Mouse (Mus musculus): ENCODE data around the gene Adamts16. TPM values are rescaled to one million over a fixed set of nuclear protein-coding genes. Genes with fewer than 3 reads are reported as not detected.

Gene Adamts16
- total RNA-seq, 2 experiments from 2014 or later: 5.5 to 5.7 TPM

DNA sequence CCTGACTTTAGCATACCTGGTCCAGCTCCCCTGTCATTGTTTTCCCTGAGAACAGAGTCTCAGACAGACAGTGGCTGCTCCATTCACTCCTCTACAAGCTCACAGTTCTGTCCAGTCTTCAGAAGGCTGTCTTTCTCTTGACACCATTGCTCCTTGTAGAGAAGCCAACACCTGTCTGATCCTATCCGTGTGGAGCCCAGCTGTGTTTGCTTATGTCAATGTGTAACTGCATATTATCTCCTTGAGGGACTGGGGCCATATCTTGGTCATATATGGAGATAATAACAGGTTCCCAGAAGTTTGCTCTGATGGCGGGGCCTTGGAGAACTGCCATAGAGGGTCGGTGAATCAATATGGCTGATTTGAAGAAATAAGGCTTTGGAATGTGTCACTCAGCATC, 115.4 kb downstream of the Adamts16 start:
- Histone ChIP-seq H3K27ac (no peak overlapping the region), H3K4me3 (no peak overlapping the region)
- no peak for DNase-seq (ENCODE audit: extremely low spot score in 1 of 2, low spot score in 2 of 2)
- TF ChIP-seq CTCF (IDR thresholded peaks at IDR 0.05): no peak
- intact Hi-C loops (cut with DNase I): no loop called here

DNA sequence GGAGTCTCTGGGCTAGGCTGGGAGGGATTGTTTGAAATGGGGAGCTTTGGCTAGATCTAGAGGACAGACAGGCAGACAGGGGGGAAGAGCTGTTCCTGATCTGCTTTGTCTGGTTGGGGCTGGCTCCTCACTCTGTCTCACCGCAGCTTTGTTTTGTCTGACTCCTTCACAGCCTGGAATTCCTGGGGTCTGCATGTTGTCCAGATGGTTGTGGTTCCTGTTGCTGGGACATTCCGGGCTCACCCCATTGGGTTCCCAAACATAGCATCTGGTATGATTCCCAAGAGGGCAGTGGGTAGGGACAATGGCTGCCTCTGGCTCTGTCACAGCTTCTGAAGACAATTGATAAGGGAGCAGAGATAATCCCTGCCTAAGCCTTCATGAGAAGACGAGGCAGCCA, 117.0 kb downstream of the Adamts16 start:
- no peak overlapping the region for H3K4me3 ChIP-seq
- no peak for DNase-seq (ENCODE audit: extremely low spot score in 1 of 2, low spot score in 2 of 2)
- TF ChIP-seq CTCF (IDR thresholded peaks at IDR 0.05): no peak
- intact Hi-C loops (cut with DNase I): no loop called here
- no peak overlapping the region for H3K27ac ChIP-seq

DNA sequence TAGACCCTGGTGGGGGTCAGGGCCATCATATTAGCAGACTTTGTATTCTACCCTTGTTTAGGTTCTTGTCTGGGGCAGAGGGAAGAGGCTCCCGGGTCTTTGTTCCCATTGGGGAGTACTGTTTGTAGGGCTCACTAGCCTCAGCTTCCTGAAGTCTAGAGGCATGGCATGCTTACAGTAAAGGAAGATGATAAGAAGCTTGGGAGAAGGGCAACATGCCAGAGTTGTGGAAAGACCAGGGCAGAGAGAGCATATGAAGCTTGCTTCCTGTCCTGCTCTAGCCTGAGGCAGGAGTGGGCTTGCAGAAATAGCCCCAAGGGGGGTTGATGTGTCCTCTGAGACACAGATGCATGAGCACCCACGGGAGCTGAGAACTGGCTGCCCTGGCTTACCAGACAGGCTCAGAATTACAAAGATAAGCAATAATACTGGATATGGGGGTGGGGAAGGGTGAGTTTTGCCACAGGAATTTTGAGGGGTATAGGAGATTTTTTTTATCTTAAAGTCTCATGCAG, 117.4 kb downstream of the Adamts16 start:
- no peak for TF ChIP-seq CTCF (IDR thresholded peaks at IDR 0.05)
- H3K27ac ChIP-seq: no peak overlapping the region
- no peak for DNase-seq (ENCODE audit: extremely low spot score in 1 of 2, low spot score in 2 of 2)
- H3K4me3 ChIP-seq: no peak overlapping the region
- intact Hi-C loops (cut with DNase I): no loop called here

DNA sequence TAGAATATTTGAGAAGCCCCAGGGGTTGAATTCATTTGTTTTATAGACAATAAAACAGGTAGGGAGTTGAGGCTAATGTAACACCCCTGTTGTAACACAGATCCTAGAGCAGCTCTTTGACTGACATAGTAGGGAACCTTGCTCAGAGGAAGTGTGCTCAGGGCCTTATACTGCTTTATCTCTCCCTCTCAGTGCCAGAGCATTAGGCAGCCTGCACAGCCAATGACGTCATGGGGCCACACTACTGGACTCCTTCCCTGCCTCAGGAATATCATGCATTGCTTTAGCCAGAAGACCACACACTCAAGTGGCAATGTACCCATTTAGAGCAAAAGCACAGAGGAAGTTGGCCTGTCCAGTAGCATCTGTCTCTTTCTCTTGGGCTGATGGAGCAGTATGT, 121.6 kb downstream of the Adamts16 start:
- no peak for DNase-seq (ENCODE audit: extremely low spot score in 1 of 2, low spot score in 2 of 2)
- intact Hi-C loops (cut with DNase I): loop anchor here (5.0 kb wide), 1 partner anchor 117 kb away; no protein-coding TSS in a partner anchor
- no peak overlapping the region for H3K27ac ChIP-seq
- no peak for TF ChIP-seq CTCF (IDR thresholded peaks at IDR 0.05)
- no peak overlapping the region for H3K4me3 ChIP-seq

DNA sequence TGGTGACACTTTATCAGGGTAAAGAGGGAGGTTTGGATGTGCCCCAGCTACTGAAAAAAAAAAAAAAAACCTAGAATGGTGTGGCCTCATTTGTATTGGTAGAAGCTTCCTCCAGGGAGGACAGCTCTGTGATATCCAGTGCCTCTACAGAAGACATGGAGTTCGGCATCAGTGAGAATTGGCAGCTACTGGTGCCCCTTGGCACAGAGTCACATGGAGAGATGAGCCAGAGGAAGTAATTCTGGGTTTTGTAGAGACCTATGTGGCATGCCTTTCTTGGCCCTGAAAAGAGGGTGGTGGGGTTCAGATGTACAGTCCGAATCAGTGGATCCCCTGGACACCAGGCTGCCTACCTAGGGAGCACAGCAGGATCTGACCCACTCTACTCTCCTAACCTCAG, 122.8 kb downstream of the Adamts16 start:
- no peak for TF ChIP-seq CTCF (IDR thresholded peaks at IDR 0.05)
- Histone ChIP-seq H3K27ac (no peak overlapping the region), H3K4me3 (no peak overlapping the region)
- no peak for DNase-seq (ENCODE audit: extremely low spot score in 1 of 2, low spot score in 2 of 2)
- intact Hi-C loops (cut with DNase I): loop anchor here (5.0 kb wide), 1 partner anchor 118 kb away; no protein-coding TSS in a partner anchor

DNA sequence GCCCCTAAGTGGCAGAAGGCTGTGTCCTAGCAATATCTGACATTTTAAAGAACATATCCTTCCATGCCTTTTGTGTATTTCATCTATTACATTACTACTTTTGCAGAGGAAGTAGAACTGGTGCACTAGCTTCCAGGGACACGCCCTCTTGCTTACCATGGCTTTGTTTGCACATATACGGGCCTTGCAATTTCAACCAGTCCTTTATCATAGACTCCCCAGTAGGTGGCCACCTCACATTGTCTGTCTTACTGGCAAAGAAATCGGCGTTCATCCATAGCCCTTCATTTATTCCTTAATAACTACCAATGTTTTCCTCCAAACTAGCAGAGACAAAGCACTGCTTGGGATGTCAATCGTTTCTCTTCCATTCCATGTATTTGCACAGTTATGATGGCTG, 125.6 kb downstream of the Adamts16 start:
- Histone ChIP-seq H3K4me3 (no peak overlapping the region), H3K27ac (no peak overlapping the region)
- peak; percentile 18 for TF ChIP-seq CTCF (IDR thresholded peaks at IDR 0.05)
- no peak for DNase-seq (ENCODE audit: extremely low spot score in 1 of 2, low spot score in 2 of 2)
- intact Hi-C loops (cut with DNase I): loop anchor here (5.0 kb wide), 1 partner anchor 121 kb away; no protein-coding TSS in a partner anchor

DNA sequence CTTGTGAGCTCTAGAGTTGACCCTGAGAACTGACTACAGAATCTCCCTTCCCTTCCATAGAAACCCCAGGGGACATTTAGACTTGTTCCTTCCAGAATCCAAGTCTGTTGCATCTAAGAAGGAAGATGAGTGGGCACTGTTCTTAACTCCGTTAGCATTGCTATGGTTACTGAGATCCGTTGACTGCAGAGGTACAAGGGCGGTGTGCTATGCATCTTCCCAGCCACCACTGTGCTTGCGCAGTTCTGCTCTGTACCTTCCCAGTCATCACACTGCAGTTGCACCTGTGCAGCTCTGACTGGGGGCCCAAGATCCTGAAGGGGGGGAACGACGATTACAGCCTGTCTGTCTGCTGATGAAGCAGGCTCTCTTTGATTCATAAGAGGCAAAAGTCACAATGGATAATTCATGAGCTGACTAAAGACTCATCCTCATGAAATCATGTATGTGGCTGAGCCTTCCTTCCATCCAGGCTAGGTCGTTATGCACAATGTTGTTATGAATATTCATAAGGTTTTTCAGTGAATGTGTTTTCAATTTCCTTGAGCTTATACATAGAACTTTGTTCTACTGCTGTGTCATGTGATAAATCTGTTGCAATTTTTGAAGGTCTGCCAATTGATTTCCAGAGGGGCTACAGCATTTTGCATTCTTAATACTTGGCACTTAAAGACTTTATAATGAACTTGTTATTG, 127.4 kb downstream of the Adamts16 start:
- DNase-seq (ENCODE audit: extremely low spot score in 1 of 2, low spot score in 2 of 2): peak; percentile 29 to 51
- TF ChIP-seq CTCF (IDR thresholded peaks at IDR 0.05): no peak
- Histone ChIP-seq H3K4me3 (no peak overlapping the region), H3K27ac (peak overlapping the region; percentile 79)
- intact Hi-C loops (cut with DNase I): loop anchor here (5.0 kb wide), 1 partner anchor 83 kb away; no protein-coding TSS in a partner anchor

DNA sequence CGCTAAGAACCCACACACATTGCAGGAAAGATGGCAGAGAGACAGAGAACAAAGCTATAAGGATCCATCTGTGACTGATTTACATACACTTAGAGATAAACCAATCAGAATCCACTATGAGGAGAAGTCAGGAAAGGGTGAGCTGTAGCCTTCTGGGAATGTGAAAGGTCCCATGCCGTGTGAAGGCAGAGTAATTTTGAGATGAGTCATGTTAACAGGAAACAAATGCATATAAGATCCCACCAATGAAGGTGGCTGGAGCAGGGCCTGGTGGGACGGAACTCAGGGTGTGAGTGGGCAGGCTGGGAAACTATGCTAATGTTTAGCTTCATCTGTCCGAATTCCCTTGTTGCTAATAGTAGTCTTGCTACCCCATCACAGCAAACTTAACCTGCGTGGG, 128.3 kb downstream of the Adamts16 start:
- no peak for TF ChIP-seq CTCF (IDR thresholded peaks at IDR 0.05)
- no peak for DNase-seq (ENCODE audit: extremely low spot score in 1 of 2, low spot score in 2 of 2)
- Histone ChIP-seq H3K27ac (peak overlapping the region; percentile 79), H3K4me3 (no peak overlapping the region)
- intact Hi-C loops (cut with DNase I): loop anchor here (5.0 kb wide), 1 partner anchor 84 kb away; no protein-coding TSS in a partner anchor

DNA sequence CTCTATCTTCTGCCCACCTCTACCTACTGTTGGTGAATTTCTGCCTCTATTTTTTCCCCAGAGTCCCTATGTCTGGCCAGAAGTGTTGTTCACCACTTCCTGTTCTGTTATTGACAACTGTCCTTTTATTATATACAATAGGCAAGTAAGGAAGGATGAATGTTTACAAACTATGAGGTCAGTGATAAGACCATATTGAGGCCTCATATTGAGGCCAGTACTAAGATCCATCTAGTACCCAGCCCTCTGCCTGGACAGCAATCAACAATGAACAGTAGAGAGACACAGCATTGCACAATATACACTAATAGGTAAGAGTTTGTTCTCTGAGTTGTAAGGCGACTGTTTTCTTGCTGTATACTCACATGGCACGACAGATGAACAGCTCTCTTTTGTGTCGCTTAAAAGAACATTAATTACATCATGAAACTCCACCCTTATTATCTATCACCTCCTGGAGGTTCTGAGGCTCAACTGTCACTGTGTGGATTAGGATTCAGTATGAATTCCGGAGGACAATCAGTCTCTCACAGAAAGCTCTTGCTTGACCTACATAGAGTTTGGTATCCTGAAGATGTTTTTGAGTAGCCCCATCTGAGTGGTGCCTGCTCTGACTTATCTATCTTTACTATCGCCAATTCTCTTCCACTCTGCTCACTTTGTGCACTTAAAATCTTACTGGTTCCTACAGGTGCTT, 134.3 kb downstream of the Adamts16 start:
- Histone ChIP-seq H3K4me3 (no peak overlapping the region), H3K27ac (no peak overlapping the region)
- TF ChIP-seq CTCF (IDR thresholded peaks at IDR 0.05): no peak
- no peak for DNase-seq (ENCODE audit: extremely low spot score in 1 of 2, low spot score in 2 of 2)
- intact Hi-C loops (cut with DNase I): no loop called here

DNA sequence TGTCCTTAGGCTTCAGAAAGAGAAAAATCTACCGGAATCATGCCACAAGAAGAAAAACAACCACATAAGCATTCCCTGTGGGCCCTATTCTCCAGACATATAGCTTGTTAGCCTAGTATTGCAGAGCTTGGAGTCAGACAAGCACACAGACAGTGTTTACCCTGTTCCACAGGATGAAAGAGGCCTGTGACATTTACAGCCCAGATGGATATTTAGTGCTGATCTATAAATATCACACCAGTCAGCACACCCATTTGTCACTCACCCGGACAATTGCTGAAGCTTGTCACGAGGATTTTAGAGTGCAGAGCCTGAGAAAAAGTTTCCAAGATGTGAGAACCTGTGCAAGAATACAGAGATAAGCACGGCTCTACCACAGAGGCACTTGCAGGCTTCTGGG, 138.7 kb downstream of the Adamts16 start:
- TF ChIP-seq CTCF (IDR thresholded peaks at IDR 0.05): no peak
- Histone ChIP-seq H3K27ac (no peak overlapping the region), H3K4me3 (no peak overlapping the region)
- DNase-seq (ENCODE audit: extremely low spot score in 1 of 2, low spot score in 2 of 2): no peak
- intact Hi-C loops (cut with DNase I): no loop called here

DNA sequence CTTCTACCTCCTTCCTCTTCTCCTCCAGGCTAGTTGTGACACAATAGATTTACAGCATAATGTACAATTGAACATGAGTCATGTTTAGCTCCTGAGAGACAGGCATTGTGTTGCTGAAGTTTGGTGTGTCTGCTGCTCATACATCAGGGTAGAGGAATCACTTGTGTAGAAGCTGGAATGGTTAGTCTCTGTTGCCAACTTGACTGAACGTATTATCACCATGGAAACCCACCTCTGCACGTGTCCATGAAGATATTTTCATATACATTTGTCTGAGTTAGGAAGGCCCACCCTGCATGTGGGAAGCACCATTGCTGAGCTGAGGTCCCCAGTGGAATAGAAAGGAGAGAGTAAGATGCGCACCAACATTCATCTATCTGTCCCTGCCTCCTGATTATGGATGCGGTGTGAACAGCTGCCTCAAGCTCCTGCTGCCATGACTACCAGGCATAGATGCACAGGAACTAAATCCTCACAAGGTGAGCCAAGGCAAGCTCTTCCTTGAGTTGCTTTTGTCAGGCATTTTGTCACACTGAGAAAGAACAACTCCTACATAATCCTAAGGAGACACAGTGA, 142.7 kb downstream of the Adamts16 start:
- Histone ChIP-seq H3K4me3 (no peak overlapping the region), H3K27ac (peak overlapping the region; percentile 51; the same call in 1 of the 2 replicates)
- intact Hi-C loops (cut with DNase I): no loop called here
- no peak for TF ChIP-seq CTCF (IDR thresholded peaks at IDR 0.05)
- DNase-seq (ENCODE audit: extremely low spot score in 1 of 2, low spot score in 2 of 2): peak in 1 of 2 experiments; percentile 18

DNA sequence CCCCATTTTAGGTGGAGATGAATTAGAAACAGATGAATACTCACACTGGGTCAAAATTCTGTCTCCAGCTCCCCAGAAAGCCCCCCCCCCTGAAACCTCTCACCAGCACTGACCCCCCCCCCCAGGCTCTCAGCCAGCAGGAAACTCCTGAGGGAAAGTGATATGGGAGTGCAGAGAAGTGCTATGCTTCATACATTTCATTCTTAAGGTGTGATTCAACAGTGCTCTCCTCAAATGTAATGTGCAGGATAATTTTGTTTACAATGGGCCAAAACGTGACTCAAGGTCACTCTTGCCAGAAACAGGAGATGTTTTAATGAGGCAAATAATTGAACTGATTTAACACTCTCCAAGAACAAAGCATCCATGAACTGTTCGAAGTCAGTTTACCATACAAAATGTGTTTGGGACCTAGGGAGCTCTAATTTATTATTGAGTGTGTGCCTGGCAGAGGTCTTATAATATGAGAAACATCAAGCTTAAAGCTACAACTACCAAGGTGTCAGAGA, 152.1 kb downstream of the Adamts16 start:
- DNase-seq (ENCODE audit: extremely low spot score in 1 of 2, low spot score in 2 of 2): no peak
- Histone ChIP-seq H3K27ac (no peak overlapping the region), H3K4me3 (no peak overlapping the region)
- no peak for TF ChIP-seq CTCF (IDR thresholded peaks at IDR 0.05)
- intact Hi-C loops (cut with DNase I): no loop called here

All from left cerebral cortex, adult 2 months (tissue).